ENCODE assay signal across 8 mouse cellular contexts in the genomic region with DNA sequence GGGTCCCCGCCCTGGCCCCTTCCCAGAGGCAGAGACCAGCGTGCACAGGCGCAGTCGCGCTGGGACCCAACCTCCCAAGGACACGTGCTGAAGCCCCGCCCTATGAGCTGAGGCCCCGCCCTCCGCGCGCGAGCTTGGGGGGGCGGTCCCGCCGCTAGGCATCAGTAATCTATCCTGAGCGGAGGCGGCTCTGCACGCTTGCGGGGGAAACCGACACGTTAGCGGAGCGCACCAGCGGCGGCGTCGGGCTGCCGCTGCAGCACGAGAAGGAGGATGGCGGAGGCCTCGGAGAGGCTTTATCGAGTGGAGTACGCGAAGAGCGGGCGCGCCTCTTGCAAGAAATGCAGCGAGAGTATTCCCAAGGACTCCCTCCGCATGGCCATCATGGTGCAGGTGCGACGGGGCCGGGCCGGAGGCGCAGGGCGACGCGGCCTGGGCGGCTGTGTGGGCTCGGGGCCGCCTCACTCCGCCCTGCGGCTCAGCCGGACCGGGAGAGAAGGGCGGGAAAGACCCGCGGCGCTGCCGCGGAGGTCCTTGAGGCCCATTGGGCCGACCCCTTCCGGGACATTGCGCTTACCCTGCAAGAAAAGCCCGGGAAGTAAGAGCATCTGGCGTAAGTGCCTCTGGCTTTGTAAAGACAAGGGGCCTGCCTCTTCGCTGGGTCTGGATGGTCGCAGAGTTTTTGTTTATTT. TPM values are rescaled to one million over a fixed set of nuclear protein-coding genes. Genes with fewer than 3 reads are reported as not detected.
DNase-seq lines count a peak whose midpoint lies in the region; ATAC-seq lines count a peak whose summit lies in the region.

A gene (plus strand): TSS at position 164 of the 692 bp plus-strand sequence.

- no peaks in the 10 kb centered on the region for H3K27me3 ChIP-seq in hindbrain, embryonic 16.5 days (replicated peaks; ENCODE audit: control insufficient read depth, insufficient read depth, low read length)

- H3K4me2 ChIP-seq in hindbrain, embryonic 16.5 days (ENCODE audit: low read length) = peak within 1 kb of the TSS; percentile 87

- H3K9me3 ChIP-seq in hindbrain, embryonic 16.5 days (ENCODE audit: control insufficient read depth, low read length) = no peaks in the 10 kb centered on the region

- H3K4me3 ChIP-seq in hindbrain, embryonic 16.5 days (ENCODE audit: low read length) = peak within 1 kb of the TSS; percentile 84
- peak within 1 kb of the TSS; percentile 83 for H3K4me3 ChIP-seq in macrophage (ENCODE audit: inconsistent target)

- peaks cover 19% of the 10 kb centered on the region for H3K4me1 ChIP-seq in hindbrain, embryonic 16.5 days (ENCODE audit: control insufficient read depth, insufficient read depth, low read depth, low read length)

- under 1% methylated on average over 67 of the region's 67 CpGs for WGBS in hindbrain, embryonic 16.5 days
- 2% methylated on average over 65 of the region's 67 CpGs for WGBS in macrophage (ENCODE audit: missing documents)

- H3K27ac ChIP-seq in hindbrain, embryonic 16.5 days (ENCODE audit: low read depth, low read length) = peak within 1 kb of the TSS; percentile 91
- peak within 1 kb of the TSS; percentile 57 for H3K27ac ChIP-seq in macrophage

- H3K9ac ChIP-seq in hindbrain, embryonic 16.5 days (ENCODE audit: low read depth, low read length) = peak within 1 kb of the TSS; percentile 85

- peak; percentile 92 for DNase-seq in T-cell, adult 2 months (ENCODE audit: low spot score)
- peak; percentile 94 to 97 for DNase-seq in cerebellum, postnatal 36 days
- DNase-seq in gastrocnemius, adult 18-20 months (ENCODE audit: low spot score) = peak; percentile 97
- peak; percentile 94 to 96 for DNase-seq in left cerebral cortex, adult 18-20 months (ENCODE audit: low spot score in 2 of 2)
- DNase-seq in right cerebral cortex, adult 18-20 months = peak; percentile 97
- peak; percentile 75 for DNase-seq in urinary bladder, postnatal 10 days (ENCODE audit: low spot score)

- peak; percentile 98 for ATAC-seq in hindbrain, embryonic 16.5 days

- H3K36me3 ChIP-seq in hindbrain, embryonic 16.5 days (ENCODE audit: control insufficient read depth, insufficient read depth, low read length) = peaks cover 3% of the 10 kb centered on the region
- peaks cover 8% of the 10 kb centered on the region; the same call in 1 of the 2 replicates for H3K36me3 ChIP-seq in macrophage (ENCODE audit: inconsistent target)

- peaks cover 48% of the 10 kb centered on the region for H3K79me2 ChIP-seq in macrophage (ENCODE audit: inconsistent target)

RNA-seq across cellular contexts. Expression of the gene that starts here (rescaled TPM):
- 10 to 100 TPM; 57.0 to 64.2 TPM for total RNA-seq in gastrocnemius, adult 18-20 months (2021)
- 80.2 and 91.9 TPM in 2 replicates for polyA plus RNA-seq in hindbrain, embryonic 16.5 days (2015; fragmentation: Nextera tagmentation; extraction: Ambion mirVana)
- total RNA-seq in left cerebral cortex, adult 18-20 months (2021) = 10 to 100 TPM; 81.9 to 88.2 TPM
- total RNA-seq in macrophage (2018; cell fraction: chromatin; rRNA removed) = 100 to 1,000 TPM in 8 of 26 experiments, 10 to 100 TPM in 18; 13.0 to 151 (median 59.1) TPM
- 10 to 100 TPM; 45.6 to 81.5 (median 63.4) TPM for total RNA-seq in macrophage (2018; cell fraction: cytosol; rRNA removed)
- 100 to 1,000 TPM in 1 of 26 experiments, 10 to 100 TPM in 25; 22.6 to 124 (median 45.1) TPM for total RNA-seq in macrophage (2018; cell fraction: nucleus; rRNA removed)
- polyA plus RNA-seq in macrophage (2018) = 56.6 to 110 TPM (median 59.5 TPM) in 3 replicates

Comparison
In these comparisons a context has a peak if more than half of its experiments do, and no peak if none do; other contexts are left out.
1. Peak in every context shown above with its lines: DNase-seq, ATAC-seq, H3K4me3 ChIP-seq and H3K27ac ChIP-seq.